Mouse (Mus musculus) NIH3T3 (cell line): ENCODE data around the gene Lcn2.

ENCODE experiments used
- DNase-seq: peaks from one replicate; pipeline ENCODE4 v3.0.0-alpha.2; 2012; ENCODE audit warnings: low read depth

Gene Lcn2

DNA sequence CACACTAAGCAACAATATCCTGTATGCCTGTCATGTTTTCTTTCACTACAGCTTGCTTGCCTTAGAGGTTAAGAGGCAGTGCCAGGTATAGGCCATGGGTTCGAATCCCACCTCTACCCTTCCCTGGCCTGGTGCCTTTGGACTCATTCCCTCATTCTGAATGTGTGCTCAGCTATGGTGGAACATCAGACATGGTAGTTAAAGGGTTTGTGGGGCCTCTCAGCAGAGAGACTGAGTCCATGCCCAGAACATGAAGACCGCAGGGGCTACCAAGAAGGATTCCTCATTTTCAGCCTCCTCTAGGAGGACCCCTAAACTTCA is 44.7 kb downstream of the Lcn2 start:
- no peak for DNase-seq

DNA sequence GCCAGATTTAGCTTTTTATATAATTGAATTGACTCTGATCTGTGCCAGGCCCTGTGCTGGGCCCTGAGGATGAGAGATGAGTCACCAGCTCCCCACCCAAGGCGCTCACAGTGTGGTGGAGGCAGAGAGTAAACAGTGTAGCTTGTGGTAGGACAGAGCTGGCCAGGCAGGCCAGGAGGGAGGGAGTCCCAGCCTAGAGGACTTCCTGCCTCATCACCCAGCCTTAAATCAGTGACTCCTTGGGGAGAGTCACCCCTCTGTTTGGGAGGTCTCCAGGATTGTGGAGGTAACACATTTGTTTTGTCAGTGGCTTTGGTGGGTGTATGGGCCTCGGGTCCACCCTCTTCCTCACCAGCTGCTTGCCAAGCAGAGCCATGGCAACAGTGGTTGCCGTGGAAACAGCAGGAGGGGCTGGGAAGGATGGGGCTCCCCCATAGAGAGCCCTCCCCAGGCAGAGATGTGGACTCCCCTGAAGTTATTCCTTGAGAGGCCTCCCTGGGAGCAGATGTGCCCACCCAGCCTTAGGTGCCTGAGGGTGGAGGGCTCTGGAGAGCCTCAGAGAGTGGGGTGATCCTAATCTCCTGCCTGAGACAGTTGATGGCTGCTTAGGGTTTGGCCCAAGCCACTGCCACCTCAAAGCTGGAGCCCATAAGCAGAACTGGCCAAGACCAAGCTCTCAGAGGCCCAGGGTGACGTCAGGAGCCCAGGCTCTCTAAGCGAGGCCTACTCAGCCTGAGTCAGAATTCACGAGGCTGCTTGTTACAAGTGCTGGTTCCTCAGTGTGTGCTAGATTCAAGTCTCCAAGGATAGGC is 45.3 kb downstream of the Lcn2 start:
- DNase-seq = peak; percentile 97

DNA sequence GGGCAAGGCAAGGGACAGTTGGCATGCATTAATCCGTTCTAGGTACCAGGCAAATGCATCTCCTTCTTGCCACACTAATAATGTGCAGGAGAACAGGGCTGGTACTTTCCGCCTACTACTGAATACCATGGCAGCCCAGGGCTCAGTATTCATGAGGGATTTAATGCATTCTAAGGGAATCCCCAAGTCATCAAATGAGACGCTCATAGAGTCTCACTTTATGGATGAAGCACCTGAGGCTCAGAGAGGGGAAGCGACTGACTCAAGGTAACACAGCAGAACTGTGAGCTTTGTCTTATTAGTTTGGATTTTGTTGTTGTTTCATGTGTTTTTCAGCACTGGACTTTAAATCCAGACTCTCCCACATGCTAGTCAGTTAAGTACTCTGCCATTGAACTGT is 46.0 kb downstream of the Lcn2 start:
- DNase-seq = no peak

DNA sequence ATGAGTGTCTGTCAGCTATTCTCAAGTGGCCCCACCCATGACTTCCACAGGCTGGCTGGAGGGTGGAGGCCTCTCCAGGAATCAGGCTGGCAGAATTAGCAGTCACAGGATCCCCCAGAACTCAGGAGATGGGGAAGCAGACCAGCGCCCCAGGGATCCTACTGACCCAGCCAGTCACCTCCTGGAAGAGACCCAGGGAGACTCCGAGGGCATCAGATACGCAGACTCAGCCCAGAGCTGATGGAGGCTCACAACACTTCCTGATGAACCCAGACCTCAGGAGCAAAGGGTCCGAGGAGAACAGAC is 46.5 kb downstream of the Lcn2 start:
- no peak for DNase-seq

DNA sequence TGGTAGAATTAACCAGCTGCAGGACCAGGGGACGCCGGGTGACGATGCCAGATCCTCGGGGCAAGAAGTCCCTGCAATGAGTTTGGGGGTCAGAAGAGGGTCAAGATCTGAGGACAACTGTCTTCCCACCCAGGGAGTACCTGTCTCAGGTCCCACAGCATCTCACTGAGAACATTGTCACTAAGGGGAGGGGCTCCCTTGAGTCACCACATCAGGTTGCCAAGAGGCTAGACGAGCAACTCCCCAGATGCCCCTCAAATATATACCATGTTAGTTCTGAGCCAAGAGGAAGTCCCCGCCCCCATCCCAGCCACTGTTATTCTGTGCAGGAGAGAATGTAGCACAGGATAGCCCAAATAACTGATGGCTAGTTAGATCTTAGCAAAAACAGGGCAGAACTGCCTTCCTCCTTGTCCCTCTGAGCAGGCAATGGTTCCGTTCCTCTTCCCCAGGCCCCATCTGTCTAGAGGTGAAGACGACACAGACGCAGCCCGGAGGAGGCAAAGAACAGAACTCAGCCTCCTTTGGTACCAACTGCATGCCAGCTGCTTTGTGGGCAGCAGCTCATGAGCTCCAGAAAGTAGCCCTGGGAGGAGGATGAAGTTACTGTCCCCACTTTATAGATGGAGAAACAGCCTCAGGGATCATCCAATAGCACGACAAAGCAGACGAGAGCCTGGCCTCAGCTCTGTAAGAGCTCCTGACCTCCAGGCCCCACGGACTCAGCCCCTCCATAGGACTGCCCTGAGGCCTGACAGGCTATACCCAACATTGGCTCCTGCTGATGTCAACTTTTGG is 47.0 kb downstream of the Lcn2 start:
- DNase-seq = no peak

DNA sequence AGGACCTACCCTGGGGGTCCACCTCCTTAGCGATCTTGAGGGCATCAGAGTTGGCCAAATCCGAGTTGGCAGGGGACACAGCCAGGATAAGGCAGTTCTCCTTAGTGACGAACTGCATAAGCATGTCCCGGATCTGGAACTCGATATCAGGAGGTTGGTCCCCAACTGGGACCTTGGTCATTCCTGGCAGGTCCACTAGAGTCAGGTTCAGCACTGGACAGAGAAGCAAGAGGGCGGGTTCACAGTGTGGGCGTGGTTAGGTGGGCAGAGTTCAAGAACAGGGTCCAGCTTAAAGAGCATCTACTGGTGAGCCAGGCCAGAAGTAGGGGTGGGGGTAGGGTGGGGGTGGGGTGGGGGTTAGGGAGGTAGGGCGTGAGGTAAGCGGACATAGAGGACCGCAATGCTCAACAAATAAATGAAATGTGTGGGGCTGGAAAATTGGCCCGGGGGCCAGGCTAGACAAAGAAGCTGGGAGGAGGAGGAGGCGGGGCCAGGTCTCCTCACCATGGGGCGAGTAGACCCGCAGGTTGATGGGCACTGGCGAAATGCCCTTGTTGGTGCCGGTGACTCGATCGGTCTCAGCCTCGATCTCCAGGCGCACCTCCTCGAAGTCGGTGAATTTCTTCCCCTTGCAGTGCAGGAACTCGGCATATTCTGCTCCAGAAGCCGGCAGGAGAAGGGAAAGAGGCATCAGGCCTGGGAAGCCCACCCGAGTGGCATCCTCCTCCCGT is 48.0 kb downstream of the Lcn2 start:
- DNase-seq = no peak

DNA sequence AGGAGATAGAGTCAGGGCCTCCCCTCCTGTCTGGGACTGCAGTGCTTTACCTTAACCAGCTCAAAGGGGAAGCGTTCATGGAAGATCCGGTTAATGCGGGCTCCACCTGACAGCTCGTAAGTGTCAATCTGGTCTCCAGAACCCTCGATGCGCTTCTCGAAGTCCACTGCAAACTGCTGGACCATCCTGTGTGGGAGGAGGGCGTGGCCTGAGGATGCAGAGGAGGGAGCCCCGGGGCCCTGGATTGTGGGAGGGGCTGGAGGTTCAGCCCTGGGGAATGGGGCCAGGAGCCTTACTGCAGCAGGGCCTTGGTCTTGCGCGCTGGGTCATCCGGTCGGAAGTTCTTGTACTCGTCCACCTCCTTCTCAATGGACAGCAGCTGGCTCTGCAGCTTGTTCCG is 52.2 kb downstream of the Lcn2 start:
- no peak for DNase-seq
